In the genomic region with DNA sequence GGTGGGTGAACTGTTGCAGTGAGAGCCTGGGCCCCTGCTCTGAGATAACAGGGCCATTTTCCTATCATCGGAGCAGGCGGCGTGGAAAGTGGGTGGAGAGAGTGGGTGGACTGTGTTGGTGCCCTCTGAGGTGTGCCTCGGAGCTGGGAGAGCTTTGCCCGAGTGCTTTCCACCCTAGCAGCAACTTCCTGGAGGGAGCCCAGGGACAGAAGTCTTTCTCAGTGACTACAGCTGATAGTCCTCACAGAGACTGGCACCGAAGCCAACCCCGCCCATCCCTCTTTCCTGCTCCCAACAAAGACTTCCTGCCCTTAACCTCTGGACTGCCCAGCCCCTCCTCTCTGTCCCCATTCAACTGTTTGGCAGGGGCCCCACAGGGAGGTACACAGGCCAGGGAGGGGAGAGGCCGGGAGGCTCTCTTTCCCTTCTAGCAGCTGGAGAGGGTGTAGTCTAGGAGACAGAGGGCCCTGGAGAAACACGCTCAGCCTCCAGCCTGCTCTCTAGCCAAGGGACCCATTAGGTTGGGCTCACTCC, we compare ENCODE assay signal across 8 mouse cellular contexts. TPM values are rescaled to one million over a fixed set of nuclear protein-coding genes. Genes with fewer than 3 reads are reported as not detected.
DNase-seq lines count a peak whose midpoint lies in the region; ATAC-seq and TF ChIP-seq lines count a peak whose summit lies in the region.

No protein-coding gene starts in this region.

- peak overlapping the region; percentile 90 for H3K4me3 ChIP-seq in megakaryocyte, embryonic 14.5 days (replicated peaks)
- H3K4me3 ChIP-seq in forebrain, embryonic 11.5 days (ENCODE audit: low read depth, low read length), result no peak overlapping the region
- H3K4me3 ChIP-seq in heart, postnatal 0 days (ENCODE audit: low read depth, low read length), result no peak overlapping the region
- no peak overlapping the region; the same call in 1 of the 2 replicates for H3K4me3 ChIP-seq in liver, postnatal 0 days (ENCODE audit: low read depth, low read length)
- no peak overlapping the region for H3K4me3 ChIP-seq in olfactory bulb, adult 2 months (ENCODE audit: insufficient read depth, low read depth, low read length)

- ATAC-seq in megakaryocyte, adult 5-6 weeks (ENCODE audit: poor library complexity, severe bottlenecking), result no peak
- peak; percentile 81 for ATAC-seq in forebrain, embryonic 11.5 days (replicated peaks; ENCODE audit: low FRiP score)
- peak; percentile 93 for ATAC-seq in heart, postnatal 0 days (ENCODE audit: insufficient read depth, low read depth)
- peak; percentile 91 for ATAC-seq in liver, postnatal 0 days

- peak overlapping the region; percentile 12; the same call in 1 of the 2 replicates for H3K9ac ChIP-seq in forebrain, embryonic 11.5 days (ENCODE audit: low read length)
- H3K9ac ChIP-seq in heart, postnatal 0 days (replicated peaks; ENCODE audit: low read depth, low read length), result peak overlapping the region; percentile 38; the same call in 1 of the 2 replicates
- H3K9ac ChIP-seq in liver, postnatal 0 days (replicated peaks), result peak overlapping the region; percentile 32; the same call in 1 of the 2 replicates

- no peaks in the 10 kb centered on the region for H3K27me3 ChIP-seq in megakaryocyte, embryonic 14.5 days (replicated peaks)
- H3K27me3 ChIP-seq in forebrain, embryonic 11.5 days (ENCODE audit: control insufficient read depth, insufficient read depth, low read length), result no peaks in the 10 kb centered on the region
- H3K27me3 ChIP-seq in heart, postnatal 0 days (ENCODE audit: control insufficient read depth, insufficient read depth, low read length), result no peaks in the 10 kb centered on the region
- no peaks in the 10 kb centered on the region for H3K27me3 ChIP-seq in liver, postnatal 0 days (ENCODE audit: insufficient read depth, low read length)

- 9% methylated on average over 9 of the region's 9 CpGs for WGBS in forebrain, embryonic 11.5 days
- WGBS in heart, postnatal 0 days, result 4% methylated on average over 9 of the region's 9 CpGs
- 9% methylated on average over 9 of the region's 9 CpGs for WGBS in liver, postnatal 0 days (ENCODE audit: insufficient replicate concordance)
- WGBS in olfactory bulb, adult 2 months, result 30% methylated on average over 9 of the region's 9 CpGs

- no peak for TF ChIP-seq POLR2A in olfactory bulb, adult 2 months (IDR thresholded peaks at IDR 0.05; ENCODE audit: insufficient read depth, low read depth, low read length)

- TF ChIP-seq EP300 in heart, postnatal 0 days (IDR thresholded peaks at IDR 0.05; ENCODE audit: low read depth), result peak; percentile 49
- TF ChIP-seq EP300 in liver, postnatal 0 days (IDR thresholded peaks at IDR 0.05; ENCODE audit: low read depth), result no peak

- peaks cover 85% of the 10 kb centered on the region for H3K4me1 ChIP-seq in megakaryocyte, embryonic 14.5 days
- peaks cover 26% of the 10 kb centered on the region for H3K4me1 ChIP-seq in forebrain, embryonic 11.5 days (replicated peaks; ENCODE audit: control insufficient read depth, insufficient read depth, low read length)
- H3K4me1 ChIP-seq in heart, postnatal 0 days (ENCODE audit: control insufficient read depth, insufficient read depth), result peaks cover 45% of the 10 kb centered on the region
- peaks cover 20% of the 10 kb centered on the region for H3K4me1 ChIP-seq in liver, postnatal 0 days (ENCODE audit: insufficient read depth)
- H3K4me1 ChIP-seq in olfactory bulb, adult 2 months (ENCODE audit: control insufficient read depth, insufficient read depth, low read length), result peaks cover 51% of the 10 kb centered on the region

- no peaks in the 10 kb centered on the region for H3K9me3 ChIP-seq in megakaryocyte, embryonic 14.5 days
- H3K9me3 ChIP-seq in forebrain, embryonic 11.5 days (ENCODE audit: control insufficient read depth, low read length), result no peaks in the 10 kb centered on the region
- no peaks in the 10 kb centered on the region for H3K9me3 ChIP-seq in heart, postnatal 0 days (replicated peaks; ENCODE audit: control insufficient read depth, low read length)
- H3K9me3 ChIP-seq in liver, postnatal 0 days (ENCODE audit: low read length), result no peaks in the 10 kb centered on the region

- 0 out of 2 replicates have a peak, but pooled peaks have one; percentile 1 for TF ChIP-seq CTCF in heart, postnatal 0 days (IDR thresholded peaks at IDR 0.05; ENCODE audit: low read depth)
- no peak for TF ChIP-seq CTCF in liver, postnatal 0 days (IDR thresholded peaks at IDR 0.05; ENCODE audit: low read depth)
- TF ChIP-seq CTCF in olfactory bulb, adult 2 months (IDR thresholded peaks at IDR 0.05; ENCODE audit: insufficient read depth, low read depth, low read length), result no peak

- H3K4me2 ChIP-seq in forebrain, embryonic 11.5 days (ENCODE audit: low read depth, low read length, severe bottlenecking), result peak overlapping the region; percentile 12; the same call in 1 of the 2 replicates
- peak overlapping the region; percentile 29 for H3K4me2 ChIP-seq in heart, postnatal 0 days (ENCODE audit: low read depth, low read length)
- H3K4me2 ChIP-seq in liver, postnatal 0 days (ENCODE audit: low read depth, low read length), result peak overlapping the region; percentile 56

- peak overlapping the region; percentile 76 for H3K27ac ChIP-seq in forebrain, embryonic 11.5 days (ENCODE audit: low read depth, low read length)
- H3K27ac ChIP-seq in heart, postnatal 0 days (ENCODE audit: low read depth), result peak overlapping the region; percentile 87
- H3K27ac ChIP-seq in liver, postnatal 0 days (ENCODE audit: low read depth), result peak overlapping the region; percentile 55
- peak overlapping the region; percentile 10; the same call in 1 of the 2 replicates for H3K27ac ChIP-seq in olfactory bulb, adult 2 months (ENCODE audit: insufficient read depth, low read depth, low read length)

- peak; percentile 75 for DNase-seq in forebrain, embryonic 11.5 days (ENCODE audit: low spot score)
- peak; percentile 94 for DNase-seq in heart, postnatal 0 days (ENCODE audit: low spot score)
- DNase-seq in kidney, postnatal 25 days, result peak; percentile 94 to 97
- peak; percentile 80 for DNase-seq in liver, postnatal 0 days
- DNase-seq in thymus, postnatal 14 days, result peak; percentile 39

- H3K36me3 ChIP-seq in megakaryocyte, embryonic 14.5 days (replicated peaks; ENCODE audit: low read length), result peaks cover 45% of the 10 kb centered on the region
- no peaks in the 10 kb centered on the region for H3K36me3 ChIP-seq in forebrain, embryonic 11.5 days (ENCODE audit: control insufficient read depth, insufficient read depth, low read length)
- 0 out of 2 replicates have a peak, but pooled peaks cover 7% of the 10 kb centered on the region for H3K36me3 ChIP-seq in heart, postnatal 0 days (replicated peaks; ENCODE audit: control insufficient read depth, insufficient read depth, low read length)
- no peaks in the 10 kb centered on the region for H3K36me3 ChIP-seq in liver, postnatal 0 days (replicated peaks; ENCODE audit: insufficient read depth, low read length)

RNA-seq across cellular contexts. Expression of a gene that starts 13.9 kb away (rescaled TPM):
- 22.7 and 34.8 TPM in 2 replicates for polyA plus RNA-seq in megakaryocyte, embryonic 14.5 days (2012; ENCODE audit: insufficient read depth, low replicate concordance)
- 16.1 and 17.1 TPM in 2 replicates for total RNA-seq in megakaryocyte, adult 5-6 weeks (2015)
- 15.9 and 18.8 TPM in 2 replicates for total RNA-seq in megakaryocyte, adult 5-6 weeks (2017)
- 25.9 and 28.9 TPM in 2 replicates for polyA plus RNA-seq in forebrain, embryonic 11.5 days (2014; fragmentation: Nextera tagmentation; extraction: Ambion mirVana)
- 56.9 and 65.0 TPM in 2 replicates for total RNA-seq in heart, postnatal 0 days (2014; rRNA removed; ENCODE audit: low replicate concordance)
- 32.5 and 34.0 TPM in 2 replicates for polyA plus RNA-seq in heart, postnatal 0 days (2015; fragmentation: Nextera tagmentation; extraction: Ambion mirVana)
- polyA plus RNA-seq in liver, postnatal 0 days (2015; fragmentation: Nextera tagmentation; extraction: Ambion mirVana), result 4.1 and 4.2 TPM in 2 replicates
- not detected in 2 replicates for polyA plus RNA-seq in olfactory bulb, adult 2 months (2012; ENCODE audit: insufficient read depth, insufficient read length, low replicate concordance, missing spikeins)

RNA-seq across cellular contexts. Expression of a gene that starts 34.3 kb away (rescaled TPM):
- polyA plus RNA-seq in megakaryocyte, embryonic 14.5 days (2012; ENCODE audit: insufficient read depth, low replicate concordance), result 3.0 and 5.3 TPM in 2 replicates
- 1.6 and 2.5 TPM in 2 replicates for total RNA-seq in megakaryocyte, adult 5-6 weeks (2015)
- total RNA-seq in megakaryocyte, adult 5-6 weeks (2017), result 1.7 and 3.0 TPM in 2 replicates
- 20.4 and 21.2 TPM in 2 replicates for polyA plus RNA-seq in forebrain, embryonic 11.5 days (2014; fragmentation: Nextera tagmentation; extraction: Ambion mirVana)
- 62.1 and 107 TPM in 2 replicates for total RNA-seq in heart, postnatal 0 days (2014; rRNA removed; ENCODE audit: low replicate concordance)
- polyA plus RNA-seq in heart, postnatal 0 days (2015; fragmentation: Nextera tagmentation; extraction: Ambion mirVana), result 12.6 and 14.2 TPM in 2 replicates
- polyA plus RNA-seq in liver, postnatal 0 days (2015; fragmentation: Nextera tagmentation; extraction: Ambion mirVana), result 3.2 and 3.3 TPM in 2 replicates
- not detected in 2 replicates for polyA plus RNA-seq in olfactory bulb, adult 2 months (2012; ENCODE audit: insufficient read depth, insufficient read length, low replicate concordance, missing spikeins)

RNA-seq across cellular contexts. Expression of a gene that starts 35.4 kb away (rescaled TPM):
- 21.0 and 35.3 TPM in 2 replicates for polyA plus RNA-seq in megakaryocyte, embryonic 14.5 days (2012; ENCODE audit: insufficient read depth, low replicate concordance)
- 2.6 and 5.4 TPM in 2 replicates for total RNA-seq in megakaryocyte, adult 5-6 weeks (2015)
- 7.0 and 16.3 TPM in 2 replicates for total RNA-seq in megakaryocyte, adult 5-6 weeks (2017)
- 29.4 and 33.4 TPM in 2 replicates for polyA plus RNA-seq in forebrain, embryonic 11.5 days (2014; fragmentation: Nextera tagmentation; extraction: Ambion mirVana)
- 35.5 and 58.5 TPM in 2 replicates for total RNA-seq in heart, postnatal 0 days (2014; rRNA removed; ENCODE audit: low replicate concordance)
- polyA plus RNA-seq in heart, postnatal 0 days (2015; fragmentation: Nextera tagmentation; extraction: Ambion mirVana), result 14.8 and 17.7 TPM in 2 replicates
- polyA plus RNA-seq in liver, postnatal 0 days (2015; fragmentation: Nextera tagmentation; extraction: Ambion mirVana), result 7.7 and 8.8 TPM in 2 replicates
- polyA plus RNA-seq in olfactory bulb, adult 2 months (2012; ENCODE audit: insufficient read depth, insufficient read length, low replicate concordance, missing spikeins), result not detected in 2 replicates

RNA-seq across cellular contexts. Expression of a gene that starts 44.7 kb away (rescaled TPM):
- polyA plus RNA-seq in megakaryocyte, embryonic 14.5 days (2012; ENCODE audit: insufficient read depth, low replicate concordance), result 6.1 and 12.4 TPM in 2 replicates
- 3.4 and 5.0 TPM in 2 replicates for total RNA-seq in megakaryocyte, adult 5-6 weeks (2015)
- total RNA-seq in megakaryocyte, adult 5-6 weeks (2017), result 5.2 and 6.0 TPM in 2 replicates
- polyA plus RNA-seq in forebrain, embryonic 11.5 days (2014; fragmentation: Nextera tagmentation; extraction: Ambion mirVana), result 3.9 and 5.5 TPM in 2 replicates
- 49.8 and 85.5 TPM in 2 replicates for total RNA-seq in heart, postnatal 0 days (2014; rRNA removed; ENCODE audit: low replicate concordance)
- polyA plus RNA-seq in heart, postnatal 0 days (2015; fragmentation: Nextera tagmentation; extraction: Ambion mirVana), result 12.7 and 14.1 TPM in 2 replicates
- polyA plus RNA-seq in liver, postnatal 0 days (2015; fragmentation: Nextera tagmentation; extraction: Ambion mirVana), result 15.1 and 20.9 TPM in 2 replicates
- polyA plus RNA-seq in olfactory bulb, adult 2 months (2012; ENCODE audit: insufficient read depth, insufficient read length, low replicate concordance, missing spikeins), result not detected in 2 replicates

Comparison
In these comparisons a context has a peak if more than half of its experiments do, and no peak if none do; other contexts are left out.
1. DNase-seq: peak in every context shown above with its lines; median percentile 96 in kidney, postnatal 25 days; 94 in heart, postnatal 0 days; 80 in liver, postnatal 0 days; 75 in forebrain, embryonic 11.5 days; 39 in thymus, postnatal 14 days.
2. H3K27ac ChIP-seq: peak in every context shown above with its lines; median percentile 87 in heart, postnatal 0 days; 76 in forebrain, embryonic 11.5 days; 55 in liver, postnatal 0 days; 10 in olfactory bulb, adult 2 months.